Mouse (Mus musculus): ENCODE measurements around the gene Sugp2. TPM values are rescaled to one million over a fixed set of nuclear protein-coding genes. Genes with fewer than 3 reads are reported as not detected.

Gene Sugp2
- total and polyA plus RNA-seq, 2 experiments from 2014 or later = 75.7 to 139 TPM

DNA sequence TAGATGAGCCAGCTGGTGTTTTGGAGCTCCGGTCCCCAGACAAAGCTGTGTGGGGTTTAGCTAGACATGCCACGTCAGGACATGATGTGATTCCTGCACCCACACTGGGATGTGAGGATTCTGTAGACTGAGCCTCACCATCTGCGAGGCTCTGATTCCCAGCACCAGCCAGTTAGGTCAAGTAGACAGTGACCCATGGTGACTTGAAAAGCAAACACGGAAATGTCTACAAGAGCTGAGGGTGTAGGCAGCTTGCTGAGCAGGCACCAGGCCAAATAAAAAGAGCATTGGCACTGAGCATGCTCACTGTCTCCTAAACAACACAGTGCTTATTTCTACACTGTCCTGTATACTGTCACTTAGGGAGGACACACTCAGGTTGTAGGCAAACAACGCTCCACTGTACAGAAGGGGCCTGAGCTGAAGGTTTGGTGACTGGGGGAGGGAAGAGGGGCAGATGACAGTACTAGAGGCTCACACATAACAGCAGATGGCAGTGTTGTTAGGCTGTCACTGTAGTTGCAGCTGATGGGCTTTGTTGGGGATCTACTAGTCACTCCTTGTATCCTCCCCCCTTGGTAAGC, 33.8 kb upstream of the Sugp2 start:
- 0 out of 2 replicates have a peak, but pooled peaks have one; percentile 41 for ATAC-seq (ENCODE audit: low FRiP score)
- DNase-seq (ENCODE audit: low spot score) = peak; percentile 55
- Histone ChIP-seq H3K36me3 (ENCODE audit: insufficient read depth, low read length) (no peaks in the 10 kb centered on the region), H3K4me3 (ENCODE audit: low read depth, low read length) (no peak overlapping the region), H3K27ac (ENCODE audit: low read depth, low read length) (no peak overlapping the region), H3K9me3 (ENCODE audit: low read length) (no peaks in the 10 kb centered on the region), H3K4me2 (ENCODE audit: low read depth, low read length, poor library complexity, severe bottlenecking) (no peak overlapping the region), H3K27me3 (ENCODE audit: insufficient read depth, low read length) (no peaks in the 10 kb centered on the region), H3K4me1 (ENCODE audit: insufficient read depth, low read length) (peaks cover 2% of the 10 kb centered on the region; the same call in 1 of the 2 replicates), H3K9ac (replicated peaks; ENCODE audit: low read length, poor library complexity, severe bottlenecking) (no peak overlapping the region)
- TF ChIP-seq CTCF (IDR thresholded peaks at IDR 0.05) = peak; percentile 54
- 68% methylated on average over 5 of the region's 5 CpGs for WGBS

- no peaks in the 10 kb centered on the region for H3K27me3 ChIP-seq (ENCODE audit: insufficient read depth, low read length)
- no peak overlapping the region for H3K4me3 ChIP-seq (ENCODE audit: low read depth, low read length)
- H3K9ac ChIP-seq (replicated peaks; ENCODE audit: low read length, poor library complexity, severe bottlenecking) = no peak overlapping the region
- H3K4me1 ChIP-seq (ENCODE audit: insufficient read depth, low read length) = peaks cover 2% of the 10 kb centered on the region; the same call in 1 of the 2 replicates
- DNase-seq (ENCODE audit: low spot score) (no peak), ATAC-seq (ENCODE audit: low FRiP score) (no peak)
- TF ChIP-seq CTCF (IDR thresholded peaks at IDR 0.05) = no peak
- 90% methylated on average over 3 of the region's 3 CpGs for WGBS
- no peaks in the 10 kb centered on the region for H3K9me3 ChIP-seq (ENCODE audit: low read length)
- H3K4me2 ChIP-seq (ENCODE audit: low read depth, low read length, poor library complexity, severe bottlenecking) = no peak overlapping the region
- H3K27ac ChIP-seq (ENCODE audit: low read depth, low read length) = no peak overlapping the region
- H3K36me3 ChIP-seq (ENCODE audit: insufficient read depth, low read length) = no peaks in the 10 kb centered on the region
Observed at GRCm38 (mm10) chr8:70201417-70201816, 32.6 kb upstream of the Sugp2 start.

DNA sequence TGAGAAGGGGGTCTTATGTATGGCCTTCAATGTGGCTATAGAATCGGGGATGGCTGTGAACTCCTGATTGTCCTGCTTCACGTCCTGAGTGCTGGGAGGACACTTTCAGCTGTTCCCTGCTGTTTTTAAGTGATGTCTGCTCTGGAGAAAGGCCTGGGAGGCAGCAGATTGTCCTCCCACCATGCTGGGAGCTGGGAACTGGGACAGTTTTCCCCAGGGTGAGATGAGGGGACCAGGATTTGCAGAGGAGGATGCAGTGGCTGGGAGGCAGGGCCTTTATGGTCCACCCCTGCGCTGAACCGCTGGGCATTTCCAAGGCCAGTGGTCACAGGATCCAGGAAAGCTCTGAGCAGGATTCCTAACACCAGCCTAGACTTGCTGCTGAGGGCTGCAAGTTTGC, 31.0 kb upstream of the Sugp2 start:
- WGBS = 67% methylated on average over 4 of the region's 4 CpGs

DNA sequence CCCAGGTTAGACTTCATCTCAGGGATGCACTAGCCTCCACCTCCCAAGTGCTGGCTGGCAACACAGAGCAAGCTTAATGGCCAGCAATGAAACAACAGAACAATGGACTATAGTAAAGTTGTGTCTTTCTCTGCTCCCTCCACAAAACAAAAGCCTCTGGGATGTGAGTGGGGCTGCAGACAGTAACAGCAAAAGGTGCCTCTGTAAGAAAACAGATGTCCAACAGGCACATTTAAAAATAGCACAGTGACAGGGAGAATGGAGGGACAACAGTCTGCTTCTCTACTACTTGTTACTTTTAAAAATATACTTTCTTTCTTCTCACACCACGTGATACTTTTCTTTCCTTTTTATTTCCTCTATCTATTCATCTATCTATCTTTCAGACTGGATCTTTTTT, 29.3 kb upstream of the Sugp2 start:
- Histone ChIP-seq H3K4me1 (ENCODE audit: insufficient read depth, low read length) (no peaks in the 10 kb centered on the region), H3K27ac (ENCODE audit: low read depth, low read length) (no peak overlapping the region), H3K4me2 (ENCODE audit: low read depth, low read length, poor library complexity, severe bottlenecking) (no peak overlapping the region), H3K9me3 (ENCODE audit: low read length) (no peaks in the 10 kb centered on the region), H3K36me3 (ENCODE audit: insufficient read depth, low read length) (no peaks in the 10 kb centered on the region), H3K4me3 (ENCODE audit: low read depth, low read length) (no peak overlapping the region), H3K9ac (replicated peaks; ENCODE audit: low read length, poor library complexity, severe bottlenecking) (no peak overlapping the region), H3K27me3 (ENCODE audit: insufficient read depth, low read length) (no peaks in the 10 kb centered on the region)
- WGBS = 67% methylated on average over 1 of the region's 1 CpGs
- no peak for TF ChIP-seq CTCF (IDR thresholded peaks at IDR 0.05)
- no peak for DNase-seq (ENCODE audit: low spot score)
- no peak for ATAC-seq (ENCODE audit: low FRiP score)

More for the DNA sequence above, 31.0 kb upstream of the Sugp2 start:
- Histone ChIP-seq H3K9ac (replicated peaks; ENCODE audit: low read length, poor library complexity, severe bottlenecking) (no peak overlapping the region), H3K4me1 (ENCODE audit: insufficient read depth, low read length) (no peaks in the 10 kb centered on the region), H3K4me3 (ENCODE audit: low read depth, low read length) (no peak overlapping the region), H3K36me3 (ENCODE audit: insufficient read depth, low read length) (no peaks in the 10 kb centered on the region), H3K9me3 (ENCODE audit: low read length) (no peaks in the 10 kb centered on the region), H3K27ac (ENCODE audit: low read depth, low read length) (no peak overlapping the region), H3K27me3 (ENCODE audit: insufficient read depth, low read length) (no peaks in the 10 kb centered on the region), H3K4me2 (ENCODE audit: low read depth, low read length, poor library complexity, severe bottlenecking) (no peak overlapping the region)
- ATAC-seq (ENCODE audit: low FRiP score) = no peak
- no peak for TF ChIP-seq CTCF (IDR thresholded peaks at IDR 0.05)
- no peak for DNase-seq (ENCODE audit: low spot score)

DNA sequence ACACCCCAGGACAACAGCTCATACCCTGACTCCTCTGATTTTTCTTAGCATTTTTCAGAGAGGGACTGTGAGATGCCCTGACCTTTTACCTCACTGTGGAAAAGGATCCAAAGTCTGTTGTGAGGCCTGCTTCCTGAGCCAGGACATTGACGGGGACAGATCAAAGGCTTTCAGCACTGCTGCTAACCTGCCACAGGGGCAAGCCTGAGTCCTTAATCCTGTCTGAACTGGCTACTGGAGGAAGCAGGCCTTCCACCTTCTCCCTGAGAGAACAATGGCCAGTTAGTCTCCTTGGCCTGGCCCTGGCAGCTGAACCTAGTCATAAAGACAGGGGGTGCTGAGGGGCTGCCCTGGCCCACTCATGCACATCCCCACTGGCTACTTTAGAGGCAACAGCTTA, 25.9 kb upstream of the Sugp2 start:
- 19% methylated on average over 1 of the region's 1 CpGs for WGBS
- no peak for TF ChIP-seq CTCF (IDR thresholded peaks at IDR 0.05)
- DNase-seq (ENCODE audit: low spot score) = no peak

GRCm38 (mm10) chr8:70210538-70210937, 23.5 kb upstream of the Sugp2 start:
- Histone ChIP-seq H3K9me3 (ENCODE audit: low read length) (no peaks in the 10 kb centered on the region), H3K9ac (replicated peaks; ENCODE audit: low read length, poor library complexity, severe bottlenecking) (no peak overlapping the region; the same call in 1 of the 2 replicates), H3K4me2 (ENCODE audit: low read depth, low read length, poor library complexity, severe bottlenecking) (peak overlapping the region; percentile 74; the same call in 1 of the 2 replicates), H3K4me3 (ENCODE audit: low read depth, low read length) (no peak overlapping the region), H3K4me1 (ENCODE audit: insufficient read depth, low read length) (no peaks in the 10 kb centered on the region), H3K36me3 (ENCODE audit: insufficient read depth, low read length) (no peaks in the 10 kb centered on the region), H3K27ac (ENCODE audit: low read depth, low read length) (no peak overlapping the region), H3K27me3 (ENCODE audit: insufficient read depth, low read length) (no peaks in the 10 kb centered on the region)
- DNase-seq (ENCODE audit: low spot score) (peak; percentile 14), ATAC-seq (ENCODE audit: low FRiP score) (no peak)
- WGBS = 33% methylated on average over 8 of the region's 8 CpGs
- TF ChIP-seq CTCF (IDR thresholded peaks at IDR 0.05) = no peak; the same call in 1 of the 2 replicates

More for the DNA sequence above, 25.9 kb upstream of the Sugp2 start:
- H3K4me2 ChIP-seq (ENCODE audit: low read depth, low read length, poor library complexity, severe bottlenecking) = no peak overlapping the region
- H3K4me1 ChIP-seq (ENCODE audit: insufficient read depth, low read length) = no peaks in the 10 kb centered on the region
- H3K36me3 ChIP-seq (ENCODE audit: insufficient read depth, low read length) = no peaks in the 10 kb centered on the region
- H3K27ac ChIP-seq (ENCODE audit: low read depth, low read length) = no peak overlapping the region
- no peak overlapping the region for H3K9ac ChIP-seq (replicated peaks; ENCODE audit: low read length, poor library complexity, severe bottlenecking)
- H3K27me3 ChIP-seq (ENCODE audit: insufficient read depth, low read length) = no peaks in the 10 kb centered on the region
- ATAC-seq (ENCODE audit: low FRiP score) = no peak
- no peaks in the 10 kb centered on the region for H3K9me3 ChIP-seq (ENCODE audit: low read length)
- H3K4me3 ChIP-seq (ENCODE audit: low read depth, low read length) = no peak overlapping the region
